In genomic region chr3:153984428-153985340, GRCm38 (mm10) we compare ENCODE assay signal across 9 mouse cellular contexts. TPM values are rescaled to one million over a fixed set of nuclear protein-coding genes. Genes with fewer than 3 reads are reported as not detected.
DNase-seq lines count a peak whose midpoint lies in the region; ATAC-seq and TF ChIP-seq lines count a peak whose summit lies in the region.
"Had no signal": no experiment of that assay in that cellular context is flagged by ENCODE, and none has a peak within 500 bp of the region (broad histone marks: within the 10 kb centered on the region; RNA-seq: fewer than 3 reads in every experiment).

No protein-coding gene starts in this region.

- no peaks in the 10 kb centered on the region for H3K4me1 ChIP-seq in hindbrain, embryonic 13.5 days (replicated peaks)
- no peaks in the 10 kb centered on the region for H3K4me1 ChIP-seq in neural tube, embryonic 11.5 days (ENCODE audit: control insufficient read depth, insufficient read depth, low read length)

- peak; percentile 57 for TF ChIP-seq CTCF in gastrocnemius, adult 2 months (IDR thresholded peaks at IDR 0.05)

- no peaks in the 10 kb centered on the region for H3K9me3 ChIP-seq in hindbrain, embryonic 13.5 days
- H3K9me3 ChIP-seq in neural tube, embryonic 11.5 days (ENCODE audit: control insufficient read depth, low read length), result no peaks in the 10 kb centered on the region

- no peak overlapping the region for H3K4me2 ChIP-seq in hindbrain, embryonic 13.5 days
- no peak overlapping the region for H3K4me2 ChIP-seq in neural tube, embryonic 11.5 days (ENCODE audit: low read depth)

- H3K27ac ChIP-seq in gastrocnemius, adult 2 months, result no peak overlapping the region
- H3K27ac ChIP-seq in hindbrain, embryonic 13.5 days, result no peak overlapping the region
- H3K27ac ChIP-seq in neural tube, embryonic 11.5 days (ENCODE audit: low read depth, low read length), result no peak overlapping the region

- H3K9ac ChIP-seq in hindbrain, embryonic 13.5 days, result no peak overlapping the region
- H3K9ac ChIP-seq in neural tube, embryonic 11.5 days (ENCODE audit: low read length), result no peak overlapping the region

- WGBS in hindbrain, embryonic 13.5 days, result 55% methylated on average over 10 of the region's 10 CpGs
- 57% methylated on average over 10 of the region's 10 CpGs for WGBS in neural tube, embryonic 11.5 days

- H3K4me3 ChIP-seq in gastrocnemius, adult 2 months, result no peak overlapping the region
- H3K4me3 ChIP-seq in hindbrain, embryonic 13.5 days, result no peak overlapping the region
- H3K4me3 ChIP-seq in neural tube, embryonic 11.5 days (ENCODE audit: low read depth, low read length), result no peak overlapping the region

- H3K27me3 ChIP-seq in hindbrain, embryonic 13.5 days, result no peaks in the 10 kb centered on the region
- H3K27me3 ChIP-seq in neural tube, embryonic 11.5 days (ENCODE audit: control insufficient read depth, insufficient read depth, low read length), result no peaks in the 10 kb centered on the region

- H3K36me3 ChIP-seq in hindbrain, embryonic 13.5 days, result no peaks in the 10 kb centered on the region
- no peaks in the 10 kb centered on the region for H3K36me3 ChIP-seq in neural tube, embryonic 11.5 days (ENCODE audit: control insufficient read depth, insufficient read depth, low read length)

- intact Hi-C loops in gastrocnemius, adult 2 months (cut with DNase I), result loop anchor here (5.0 kb wide), 1 partner anchor 243 kb away; no protein-coding TSS in a partner anchor
- intact Hi-C loops in left cerebral cortex, postnatal 4 days (cut with DNase I), result no loop called here

- ATAC-seq in hindbrain, embryonic 13.5 days (ENCODE audit: low FRiP score), result peak; percentile 63; the same call in 1 of the 2 replicates
- ATAC-seq in neural tube, embryonic 11.5 days (ENCODE audit: insufficient read depth, low FRiP score, low TSS enrichment), result peak; percentile 20; the same call in 1 of the 2 replicates

- no peak for DNase-seq in gastrocnemius, adult 2 months
- DNase-seq in gastrocnemius, adult 8-10 months (ENCODE audit: low spot score in 2 of 2), result no peak
- DNase-seq in B cell, adult 2 months, result peak; percentile 50 to 60
- DNase-seq in cerebellum, adult 9-10 months, result peak; percentile 34
- DNase-seq in left cerebral cortex, postnatal 4 days, result peak; percentile 44
- peak; percentile 56 for DNase-seq in neural tube, embryonic 11.5 days (ENCODE audit: low spot score)
- DNase-seq in adrenal gland, postnatal 25 days, result no peak

RNA-seq across cellular contexts. Expression of gene Slc44a5, which starts 11.4 kb away (rescaled TPM):
- under 1 TPM in 1 of 2 experiments, not detected in 1; 0.17 TPM for total RNA-seq in gastrocnemius, adult 2 months (2021)
- total RNA-seq in gastrocnemius, adult 8-10 months (2022), result under 1 TPM in 2 of 4 experiments, not detected in 2; 0.05 to 0.07 TPM
- polyA plus RNA-seq in hindbrain, embryonic 13.5 days (2015; fragmentation: Nextera tagmentation; extraction: Ambion mirVana), result 6.4 and 6.5 TPM in 2 replicates
- 10 to 100 TPM; 18.9 to 23.0 TPM for total RNA-seq in left cerebral cortex, postnatal 4 days (2021)
- polyA plus RNA-seq in neural tube, embryonic 11.5 days (2014; fragmentation: Nextera tagmentation; extraction: Ambion mirVana), result 3.2 and 3.7 TPM in 2 replicates
- total RNA-seq in adrenal gland, postnatal 25 days (2021), result not detected in 2 replicates
- total RNA-seq: neutrophil, adult 5-6 weeks had no signal

RNA-seq across cellular contexts. Expression of gene Acadm, which starts 40.3 kb away (rescaled TPM):
- 100 to 1,000 TPM; 288 to 531 TPM for total RNA-seq in gastrocnemius, adult 2 months (2021)
- 100 to 1,000 TPM; 299 to 345 (median 326) TPM for total RNA-seq in gastrocnemius, adult 8-10 months (2022)
- polyA plus RNA-seq in hindbrain, embryonic 13.5 days (2015; fragmentation: Nextera tagmentation; extraction: Ambion mirVana), result 55.6 and 63.7 TPM in 2 replicates
- total RNA-seq in left cerebral cortex, postnatal 4 days (2021), result 10 to 100 TPM; 29.5 to 33.9 TPM
- 53.0 and 58.3 TPM in 2 replicates for polyA plus RNA-seq in neural tube, embryonic 11.5 days (2014; fragmentation: Nextera tagmentation; extraction: Ambion mirVana)
- 686 and 739 TPM in 2 replicates for total RNA-seq in adrenal gland, postnatal 25 days (2021)

Comparison
In these comparisons a context has a peak if more than half of its experiments do, and no peak if none do; other contexts are left out.
1. DNase-seq: peak in B cell, adult 2 months (2 of 2), cerebellum, adult 9-10 months (single experiment), left cerebral cortex, postnatal 4 days (single experiment) and neural tube, embryonic 11.5 days (single experiment); none in gastrocnemius, adult 2 months (single experiment), gastrocnemius, adult 8-10 months (0 of 2) and adrenal gland, postnatal 25 days (single experiment).
2. RNA of gene Slc44a5, which starts 11.4 kb away (total RNA-seq): 18.9 to 23.0 TPM in left cerebral cortex, postnatal 4 days; 0.17 TPM in gastrocnemius, adult 2 months, 0.05 to 0.07 TPM in gastrocnemius, adult 8-10 months and not detected in adrenal gland, postnatal 25 days; every median in the first group is over 10 times any median in the second.
3. RNA of gene Acadm, which starts 40.3 kb away (total RNA-seq): 686 to 739 TPM in adrenal gland, postnatal 25 days, 288 to 531 TPM in gastrocnemius, adult 2 months and 299 to 345 TPM in gastrocnemius, adult 8-10 months; 29.5 to 33.9 TPM in left cerebral cortex, postnatal 4 days; every median in the first group is over 4 times any median in the second.